19 mouse cellular contexts compared by ENCODE assay signal in the genomic region with DNA sequence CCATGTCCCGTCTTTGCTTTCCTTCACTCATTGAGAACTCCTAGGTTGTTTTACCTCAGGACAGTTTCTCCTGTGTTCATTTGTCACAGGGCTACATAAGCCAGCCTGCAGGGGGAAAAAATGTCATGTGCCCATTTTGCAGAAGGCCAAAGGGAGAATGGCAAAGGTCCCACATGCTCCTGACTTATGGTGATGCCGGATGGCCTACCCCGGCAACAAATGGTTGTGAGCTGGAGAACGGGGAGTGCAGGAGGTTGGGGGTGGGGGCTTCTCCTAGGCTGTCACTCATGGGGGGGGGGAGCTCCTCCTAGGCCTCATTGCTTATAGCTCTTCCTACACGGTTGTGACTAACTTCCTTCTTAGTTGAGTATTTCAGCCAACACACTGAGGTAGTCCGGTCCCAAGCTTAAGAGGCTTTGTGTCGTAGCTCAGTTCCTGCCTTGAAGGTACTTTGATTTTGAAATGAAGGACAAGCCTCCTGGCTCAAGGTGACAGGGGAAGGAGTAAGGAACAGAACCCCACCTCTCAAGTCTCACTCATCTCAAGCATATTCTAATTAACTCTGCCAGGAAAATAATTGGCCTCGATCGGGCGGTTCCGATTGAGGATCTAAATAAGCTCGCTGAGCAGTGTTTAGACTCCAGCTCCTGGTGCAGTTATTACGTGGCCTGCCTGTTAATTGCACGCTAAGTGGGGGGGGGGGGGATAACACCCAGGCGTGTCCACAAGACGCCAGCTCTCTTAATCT.
DNase-seq lines count a peak whose midpoint lies in the region; ATAC-seq and TF ChIP-seq lines count a peak whose summit lies in the region.
"Had no signal": no experiment of that assay in that cellular context is flagged by ENCODE, and none has a peak within 500 bp of the region (broad histone marks: within the 10 kb centered on the region; RNA-seq: fewer than 3 reads in every experiment).

No protein-coding gene starts in this region.

- no peak overlapping the region for H3K27ac ChIP-seq in hindbrain, embryonic 14.5 days
- no peak overlapping the region for H3K27ac ChIP-seq in hindbrain, embryonic 10.5 days
- H3K27ac ChIP-seq in forebrain, embryonic 15.5 days (replicated peaks) = no peak overlapping the region
- no peak overlapping the region for H3K27ac ChIP-seq in stomach, postnatal 0 days (replicated peaks)
- H3K27ac ChIP-seq: kidney, postnatal 0 days; limb, embryonic 12.5 days; liver, embryonic 13.5 days; midbrain, embryonic 13.5 days had no signal

- ATAC-seq in hindbrain, embryonic 14.5 days (ENCODE audit: low FRiP score) = peak; percentile 16; the same call in 1 of the 2 replicates
- ATAC-seq in forebrain, embryonic 15.5 days (replicated peaks) = peak; percentile 21; the same call in 1 of the 2 replicates
- ATAC-seq in stomach, postnatal 0 days (ENCODE audit: low FRiP score, low TSS enrichment) = no peak
- ATAC-seq: intestine, postnatal 0 days; midbrain, embryonic 13.5 days; Patski had no signal

- no peak overlapping the region for H3K4me2 ChIP-seq in hindbrain, embryonic 14.5 days (replicated peaks)
- H3K4me2 ChIP-seq in forebrain, embryonic 15.5 days (replicated peaks) = no peak overlapping the region
- H3K4me2 ChIP-seq in stomach, postnatal 0 days (replicated peaks; ENCODE audit: low read depth) = no peak overlapping the region
- H3K4me2 ChIP-seq: heart, embryonic 11.5 days; limb, embryonic 12.5 days; liver, embryonic 13.5 days; midbrain, embryonic 13.5 days had no signal

- 68% methylated on average over 16 of the region's 16 CpGs for WGBS in hindbrain, embryonic 14.5 days
- WGBS in hindbrain, embryonic 10.5 days = 90% methylated on average over 16 of the region's 16 CpGs
- WGBS in forebrain, embryonic 15.5 days = 36% methylated on average over 16 of the region's 16 CpGs
- WGBS in stomach, postnatal 0 days = 80% methylated on average over 16 of the region's 16 CpGs

- no peak for DNase-seq in hindbrain, embryonic 14.5 days (ENCODE audit: low spot score)
- no peak for DNase-seq in hindbrain, embryonic 10.5 days (ENCODE audit: low spot score)
- peak; percentile 4 for DNase-seq in thymus, postnatal 4 days
- no peak for DNase-seq in thymus, postnatal 10 days (ENCODE audit: low spot score in 2 of 2)
- DNase-seq in layer of hippocampus, adult 18-20 months (ENCODE audit: low spot score in 2 of 2) = no peak
- no peak for DNase-seq in stomach, postnatal 0 days (ENCODE audit: low spot score)
- no peak for DNase-seq in frontal cortex, postnatal 10 days (ENCODE audit: low spot score in 2 of 2)
- DNase-seq: B cell, adult 2 months; heart, postnatal 14 days; liver, embryonic 13.5 days; thymus, adult 2 months had no signal

- H3K36me3 ChIP-seq in hindbrain, embryonic 14.5 days (replicated peaks; ENCODE audit: control insufficient read depth, insufficient read depth) = no peaks in the 10 kb centered on the region
- H3K36me3 ChIP-seq in hindbrain, embryonic 10.5 days = no peaks in the 10 kb centered on the region
- no peaks in the 10 kb centered on the region for H3K36me3 ChIP-seq in forebrain, embryonic 15.5 days
- no peaks in the 10 kb centered on the region for H3K36me3 ChIP-seq in stomach, postnatal 0 days (ENCODE audit: control insufficient read depth, insufficient read depth, low read length)
- H3K36me3 ChIP-seq: limb, embryonic 12.5 days; liver, embryonic 13.5 days; midbrain, embryonic 13.5 days had no signal

- no peaks in the 10 kb centered on the region for H3K9me3 ChIP-seq in hindbrain, embryonic 14.5 days (ENCODE audit: control insufficient read depth, low read length)
- no peaks in the 10 kb centered on the region for H3K9me3 ChIP-seq in hindbrain, embryonic 10.5 days
- H3K9me3 ChIP-seq in forebrain, embryonic 15.5 days = no peaks in the 10 kb centered on the region
- no peaks in the 10 kb centered on the region for H3K9me3 ChIP-seq in stomach, postnatal 0 days (ENCODE audit: control insufficient read depth, low read length)
- H3K9me3 ChIP-seq: limb, embryonic 12.5 days; liver, embryonic 13.5 days; midbrain, embryonic 13.5 days had no signal

- no peak for TF ChIP-seq EP300 in stomach, postnatal 0 days (optimal IDR thresholded peaks at IDR 0.05)

- no peak for TF ChIP-seq CTCF in stomach, postnatal 0 days (IDR thresholded peaks at IDR 0.05; ENCODE audit: low read depth)

- H3K9ac ChIP-seq in hindbrain, embryonic 14.5 days = no peak overlapping the region
- H3K9ac ChIP-seq in forebrain, embryonic 15.5 days (replicated peaks) = no peak overlapping the region
- H3K9ac ChIP-seq in stomach, postnatal 0 days (ENCODE audit: low read length) = no peak overlapping the region
- H3K9ac ChIP-seq: limb, embryonic 12.5 days; liver, embryonic 13.5 days; midbrain, embryonic 13.5 days had no signal

- H3K4me3 ChIP-seq in hindbrain, embryonic 14.5 days (replicated peaks; ENCODE audit: low read length) = no peak overlapping the region
- H3K4me3 ChIP-seq in hindbrain, embryonic 10.5 days = no peak overlapping the region
- H3K4me3 ChIP-seq in forebrain, embryonic 15.5 days = no peak overlapping the region
- no peak overlapping the region for H3K4me3 ChIP-seq in stomach, postnatal 0 days (ENCODE audit: low read depth, low read length)
- H3K4me3 ChIP-seq: erythroblast, embryonic 14.5 days; limb, embryonic 12.5 days; liver, embryonic 13.5 days; midbrain, embryonic 13.5 days had no signal

- H3K27me3 ChIP-seq in hindbrain, embryonic 14.5 days (ENCODE audit: control insufficient read depth, insufficient read depth, low read length) = no peaks in the 10 kb centered on the region
- 0 out of 2 replicates have a peak, but pooled peaks cover 5% of the 10 kb centered on the region for H3K27me3 ChIP-seq in hindbrain, embryonic 10.5 days (ENCODE audit: insufficient read depth, poor library complexity, severe bottlenecking)
- H3K27me3 ChIP-seq in forebrain, embryonic 15.5 days = no peaks in the 10 kb centered on the region
- no peaks in the 10 kb centered on the region for H3K27me3 ChIP-seq in stomach, postnatal 0 days (ENCODE audit: control insufficient read depth, insufficient read depth, low read length)
- H3K27me3 ChIP-seq: limb, embryonic 12.5 days; liver, embryonic 13.5 days; midbrain, embryonic 13.5 days; Patski had no signal

- peaks cover 43% of the 10 kb centered on the region for H3K4me1 ChIP-seq in hindbrain, embryonic 14.5 days (replicated peaks; ENCODE audit: control insufficient read depth, insufficient read depth, low read length)
- peaks cover 35% of the 10 kb centered on the region for H3K4me1 ChIP-seq in hindbrain, embryonic 10.5 days (replicated peaks)
- H3K4me1 ChIP-seq in forebrain, embryonic 15.5 days = peaks cover 40% of the 10 kb centered on the region
- H3K4me1 ChIP-seq in stomach, postnatal 0 days (replicated peaks; ENCODE audit: control insufficient read depth, insufficient read depth) = no peaks in the 10 kb centered on the region
- H3K4me1 ChIP-seq: limb, embryonic 12.5 days; liver, embryonic 13.5 days had no signal
